Mouse (Mus musculus) heart, embryonic 15.5 days (tissue): ENCODE measurements at regions not wholly inside any gene's neighbourhood (a gene's known extent, or its start where the extent isn't known, plus 50 kb on each side); places are given as distances from the start of the nearest gene placed in this dataset.
"Not testable (repeated sequence)": the region's sequence is repeated elsewhere in the genome, so short reads cannot be mapped to it uniquely, and the experiment has no call there.

ENCODE experiments used
- ATAC-seq: fragments of 200-750 bp; cut with Nextera tagmentation; replicated peaks from 2 replicates; pipeline ENCODE4 v1.8.0; 2017; ENCODE audit warnings: low read depth, moderate TSS enrichment; ENCODE audit not compliant: insufficient number of reproducible peaks, insufficient read depth, low FRiP score
- H3K27ac ChIP-seq: fragments of 300-500 bp; sonication (generic); 2 replicates; pipeline ENCODE4 v1.5.1; 2015; ENCODE audit warnings: mild to moderate bottlenecking, inconsistent platforms
- H3K27me3 ChIP-seq: fragments of 300-500 bp; sonication (generic); 2 replicates; pipeline ENCODE4 v1.6.1; 2015; ENCODE audit warnings: inconsistent platforms
- H3K36me3 ChIP-seq: fragments of 300-500 bp; sonication (generic); 2 replicates; pipeline ENCODE4 v1.6.1; 2015; ENCODE audit warnings: mild to moderate bottlenecking, inconsistent platforms
- H3K4me1 ChIP-seq: fragments of 300-500 bp; sonication (generic); replicated peaks from 2 replicates; pipeline ENCODE4 v1.6.1; 2015; ENCODE audit warnings: inconsistent platforms
- H3K4me2 ChIP-seq: fragments of 300-500 bp; sonication (generic); 2 replicates; pipeline ENCODE4 v1.6.1; 2015; ENCODE audit warnings: inconsistent platforms, mild to moderate bottlenecking, moderate library complexity
- H3K4me3 ChIP-seq: fragments of 300-500 bp; sonication (generic); 2 replicates; pipeline ENCODE4 v1.5.1; 2015; ENCODE audit warnings: mild to moderate bottlenecking, inconsistent platforms
- H3K9ac ChIP-seq: fragments of 300-500 bp; sonication (generic); 2 replicates; pipeline ENCODE4 v1.6.1; 2015; ENCODE audit warnings: mild to moderate bottlenecking, inconsistent platforms
- H3K9me3 ChIP-seq: fragments of 300-500 bp; sonication (generic); replicated peaks from 2 replicates; pipeline ENCODE4 v1.6.1; 2016; ENCODE audit warnings: inconsistent platforms
- WGBS: fragments of 180-500 bp; shearing (Covaris S2); methylation state at CpG from one replicate; pipeline ENCODE4 v1.1.7; 2015; ENCODE audit warnings: mixed read lengths; 5-methylcytosine and 5-hydroxymethylcytosine counted together

GRCm38 (mm10) chr6:41177152-41177551 is 124.9 kb upstream of the Try4 start:
- Histone ChIP-seq H3K27me3 (no peaks in the 10 kb centered on the region), H3K9me3 (no peaks in the 10 kb centered on the region), H3K4me1 (no peaks in the 10 kb centered on the region), H3K36me3 (no peaks in the 10 kb centered on the region), H3K9ac (no peak overlapping the region), H3K4me3 (no peak overlapping the region), H3K4me2 (no peak overlapping the region), H3K27ac (no peak overlapping the region)
- 69% methylated on average over 3 of the region's 3 CpGs for WGBS
- ATAC-seq: no peak

GRCm38 (mm10) chr6:41176034-41176433 is 126.0 kb upstream of the Try4 start:
- 85% methylated on average over 1 of the region's 1 CpGs for WGBS
- no peaks in the 10 kb centered on the region for H3K4me1 ChIP-seq
- no peak overlapping the region for H3K27ac ChIP-seq
- no peak overlapping the region for H3K4me3 ChIP-seq
- H3K27me3 ChIP-seq: no peaks in the 10 kb centered on the region
- no peak overlapping the region for H3K9ac ChIP-seq
- H3K36me3 ChIP-seq: no peaks in the 10 kb centered on the region
- H3K9me3 ChIP-seq: no peaks in the 10 kb centered on the region
- ATAC-seq: no peak
- no peak overlapping the region for H3K4me2 ChIP-seq

GRCm38 (mm10) chr6:41163491-41163890 is 128.2 kb upstream of the 2210010C04Rik start:
- Histone ChIP-seq H3K36me3 (no peaks in the 10 kb centered on the region), H3K4me3 (no peak overlapping the region), H3K9ac (no peak overlapping the region), H3K9me3 (no peaks in the 10 kb centered on the region), H3K27ac (no peak overlapping the region), H3K27me3 (no peaks in the 10 kb centered on the region), H3K4me1 (no peaks in the 10 kb centered on the region), H3K4me2 (no peak overlapping the region)
- no peak for ATAC-seq
- 55% methylated on average over 1 of the region's 1 CpGs for WGBS

- Histone ChIP-seq H3K9ac (no peak overlapping the region), H3K27ac (no peak overlapping the region), H3K4me3 (no peak overlapping the region), H3K4me1 (no peaks in the 10 kb centered on the region), H3K9me3 (no peaks in the 10 kb centered on the region), H3K4me2 (no peak overlapping the region), H3K36me3 (no peaks in the 10 kb centered on the region), H3K27me3 (no peaks in the 10 kb centered on the region)
- ATAC-seq: no peak
- 53% methylated on average over 1 of the region's 1 CpGs for WGBS
These were observed 126.4 kb upstream of the 2210010C04Rik start for GRCm38 (mm10) chr6:41161693-41162092.

GRCm38 (mm10) chr6:41152101-41152500 is 116.8 kb upstream of the 2210010C04Rik start:
- no peak overlapping the region for H3K9ac ChIP-seq
- 76% methylated on average over 7 of the region's 7 CpGs for WGBS
- no peaks in the 10 kb centered on the region for H3K27me3 ChIP-seq
- H3K9me3 ChIP-seq: no peaks in the 10 kb centered on the region
- ATAC-seq: no peak
- H3K4me2 ChIP-seq: no peak overlapping the region
- no peak overlapping the region for H3K27ac ChIP-seq
- H3K4me1 ChIP-seq: no peaks in the 10 kb centered on the region
- no peaks in the 10 kb centered on the region for H3K36me3 ChIP-seq
- H3K4me3 ChIP-seq: no peak overlapping the region

- ATAC-seq: no peak
- no peaks in the 10 kb centered on the region for H3K9me3 ChIP-seq
- no peaks in the 10 kb centered on the region for H3K36me3 ChIP-seq
- no peak overlapping the region for H3K4me2 ChIP-seq
- H3K4me1 ChIP-seq: no peaks in the 10 kb centered on the region
- 86% methylated on average over 3 of the region's 3 CpGs for WGBS
- H3K27me3 ChIP-seq: no peaks in the 10 kb centered on the region
- H3K4me3 ChIP-seq: no peak overlapping the region
- no peak overlapping the region for H3K9ac ChIP-seq
- no peak overlapping the region for H3K27ac ChIP-seq
These were observed 116.2 kb upstream of the 2210010C04Rik start for GRCm38 (mm10) chr6:41151542-41151941.

- H3K27ac ChIP-seq: no peak overlapping the region
- H3K4me3 ChIP-seq: no peak overlapping the region
- WGBS: 83% methylated on average over 1 of the region's 1 CpGs
- H3K9ac ChIP-seq: no peak overlapping the region
- H3K36me3 ChIP-seq: no peaks in the 10 kb centered on the region
- H3K9me3 ChIP-seq: no peaks in the 10 kb centered on the region
- H3K4me1 ChIP-seq: no peaks in the 10 kb centered on the region
- H3K4me2 ChIP-seq: no peak overlapping the region
- no peaks in the 10 kb centered on the region for H3K27me3 ChIP-seq
- no peak for ATAC-seq
These were observed 105.6 kb upstream of the 2210010C04Rik start for GRCm38 (mm10) chr6:41140916-41141315.

GRCm38 (mm10) chr6:41137401-41137777 is 102.1 kb upstream of the 2210010C04Rik start:
- 38% methylated on average over 2 of the region's 2 CpGs for WGBS
- H3K9me3 ChIP-seq, ATAC-seq: not testable (repeated sequence)

GRCm38 (mm10) chr6:41136717-41137400 is 101.5 kb upstream of the 2210010C04Rik start:
- no peaks in the 10 kb centered on the region for H3K27me3 ChIP-seq
- H3K4me2 ChIP-seq: no peak overlapping the region
- no peak overlapping the region for H3K4me3 ChIP-seq
- no peaks in the 10 kb centered on the region for H3K4me1 ChIP-seq
- H3K27ac ChIP-seq: no peak overlapping the region
- H3K9me3 ChIP-seq: no peaks in the 10 kb centered on the region
- H3K36me3 ChIP-seq: no peaks in the 10 kb centered on the region
- ATAC-seq: no peak
- 27% methylated on average over 6 of the region's 6 CpGs for WGBS
- H3K9ac ChIP-seq: no peak overlapping the region

More at GRCm38 (mm10) chr6:41137401-41137777, 102.1 kb upstream of the 2210010C04Rik start:
- not testable (repeated sequence) for H3K9ac ChIP-seq, H3K27me3 ChIP-seq, H3K4me2 ChIP-seq, H3K36me3 ChIP-seq, H3K4me1 ChIP-seq, H3K27ac ChIP-seq, H3K4me3 ChIP-seq

GRCm38 (mm10) chr6:41135160-41135559 is 99.9 kb upstream of the 2210010C04Rik start:
- H3K4me1 ChIP-seq: no peaks in the 10 kb centered on the region

GRCm38 (mm10) chr6:41129906-41130305 is 94.6 kb upstream of the 2210010C04Rik start:
- Histone ChIP-seq H3K36me3 (no peaks in the 10 kb centered on the region), H3K4me3 (no peak overlapping the region), H3K9me3 (no peaks in the 10 kb centered on the region), H3K27me3 (no peaks in the 10 kb centered on the region), H3K27ac (no peak overlapping the region), H3K4me1 (no peaks in the 10 kb centered on the region), H3K9ac (no peak overlapping the region), H3K4me2 (no peak overlapping the region)
- no peak for ATAC-seq
- WGBS: 74% methylated on average over 4 of the region's 4 CpGs

More at GRCm38 (mm10) chr6:41135160-41135559, 99.9 kb upstream of the 2210010C04Rik start:
- Histone ChIP-seq H3K4me2 (no peak overlapping the region), H3K4me3 (no peak overlapping the region), H3K27me3 (no peaks in the 10 kb centered on the region), H3K27ac (no peak overlapping the region), H3K9ac (no peak overlapping the region), H3K9me3 (no peaks in the 10 kb centered on the region), H3K36me3 (no peaks in the 10 kb centered on the region)
- 37% methylated on average over 4 of the region's 4 CpGs for WGBS
- ATAC-seq: no peak

- H3K27me3 ChIP-seq: no peaks in the 10 kb centered on the region
- H3K4me3 ChIP-seq: no peak overlapping the region
- ATAC-seq: no peak
- no peak overlapping the region for H3K27ac ChIP-seq
- no peaks in the 10 kb centered on the region for H3K4me1 ChIP-seq
- no peak overlapping the region for H3K9ac ChIP-seq
- H3K9me3 ChIP-seq: no peaks in the 10 kb centered on the region
- 67% methylated on average over 7 of the region's 7 CpGs for WGBS
- H3K4me2 ChIP-seq: no peak overlapping the region
- no peaks in the 10 kb centered on the region for H3K36me3 ChIP-seq
These were observed 92.5 kb upstream of the 2210010C04Rik start for GRCm38 (mm10) chr6:41127816-41128215.
